Mouse (Mus musculus) MEL (cell line): ENCODE results near the gene Dirc2.

Source experiments
- BHLHE40 ChIP-seq: IDR thresholded peaks from 2 replicates; pipeline ENCODE4 v1.6.1; 2012; ENCODE audit warnings: low read depth, mild to moderate bottlenecking, inconsistent platforms, low read length, improper control_type of control experiment, borderline replicate concordance
- CTCF ChIP-seq, 3 experiments: IDR thresholded peaks in 2 of 3; conservative IDR thresholded peaks in 1 of 3; 2 replicates each; pipeline ENCODE4 v1.5.1; 2011 to 2012; ENCODE audit warnings: low read length in 3 of 3, low read depth in 2 of 3, mild to moderate bottlenecking in 2 of 3, improper control_type of control experiment in 1 of 3, inconsistent platforms in 1 of 3, mixed read lengths in 1 of 3, moderate library complexity in 1 of 3; ENCODE audit not compliant: control insufficient read depth in 1 of 3, insufficient read depth in 1 of 3, poor library complexity in 1 of 3, severe bottlenecking in 1 of 3
- GATA1 ChIP-seq: IDR thresholded peaks from 2 replicates; pipeline ENCODE4 v1.6.1; 2011; ENCODE audit warnings: low read depth, low read length, improper control_type of control experiment
- NRF1 ChIP-seq: IDR thresholded peaks from 2 replicates; pipeline ENCODE4 v1.6.1; 2014; ENCODE audit warnings: low read depth, mild to moderate bottlenecking, inconsistent platforms, low read length, improper control_type of control experiment, moderate library complexity; ENCODE audit not compliant: poor library complexity, insufficient read depth, severe bottlenecking
- POLR2A ChIP-seq, 2 experiments: IDR thresholded peaks; 2 replicates each; pipeline ENCODE4 v1.6.1; 2011 to 2012; ENCODE audit warnings: low read length in 2 of 2, mild to moderate bottlenecking in 2 of 2, control low read depth in 1 of 2, improper control_type of control experiment in 1 of 2, low read depth in 1 of 2, moderate library complexity in 1 of 2; ENCODE audit not compliant: control insufficient read depth in 1 of 2, insufficient read depth in 1 of 2, poor library complexity in 1 of 2
- USF1 ChIP-seq: IDR thresholded peaks from 2 replicates; pipeline ENCODE4 v1.6.1; 2014; ENCODE audit warnings: low read depth, mild to moderate bottlenecking, inconsistent platforms, low read length, improper control_type of control experiment, moderate library complexity
- ZC3H11A ChIP-seq: IDR thresholded peaks from 2 replicates; pipeline ENCODE4 v1.6.1; 2012; ENCODE audit warnings: low read depth, mild to moderate bottlenecking, inconsistent platforms, low read length, improper control_type of control experiment

GRCm38 (mm10) chr16:35813119-35813518 is 44.0 kb upstream of the Dirc2 start:
- TF ChIP-seq CTCF (IDR thresholded peaks at IDR 0.05 in 2 of 3, conservative IDR thresholded peaks at IDR 0.05 in 1 of 3; ENCODE audit: control insufficient read depth in 1 of 3, insufficient read depth in 1 of 3, low read depth in 2 of 3, low read length in 3 of 3, poor library complexity in 1 of 3, severe bottlenecking in 1 of 3) (no peak), BHLHE40 (no peak), NRF1 (no peak), POLR2A (IDR thresholded peaks at IDR 0.05; ENCODE audit: control insufficient read depth in 1 of 2, insufficient read depth in 1 of 2, low read depth in 1 of 2, low read length in 2 of 2, poor library complexity in 1 of 2) (no peak), USF1 (no peak), ZC3H11A (no peak), GATA1 (no peak)
